Mouse (Mus musculus) layer of hippocampus, adult 2 months (tissue): ENCODE results near the gene Acot8. TPM values are rescaled to one million over a fixed set of nuclear protein-coding genes. Genes with fewer than 3 reads are reported as not detected.
A peak's percentile ranks its signal among the peaks of the same experiment; 100 is the strongest.
"Not testable (repeated sequence)": the region's sequence is repeated elsewhere in the genome, so short reads cannot be mapped to it uniquely, and the experiment has no call there.

Experiments
- DNase-seq, 2 experiments: peaks; one replicate each; pipeline ENCODE4 v3.0.0; 2022; ENCODE audit warnings: low spot score in 2 of 2
- H3K27ac ChIP-seq: fragments of 200-600 bp; 2 replicates; pipeline ENCODE4 v1.8.1; 2022
- H3K4me3 ChIP-seq: fragments of 200-600 bp; 2 replicates; pipeline ENCODE4 v1.8.1; 2022; ENCODE audit warnings: mild to moderate bottlenecking
- CTCF ChIP-seq: fragments of 200-600 bp; conservative IDR thresholded peaks from 2 replicates; pipeline ENCODE4 v1.8.1; 2022; ENCODE audit warnings: antibody characterized with exemption, mild to moderate bottlenecking, moderate library complexity
- total RNA-seq, 2 experiments: library from RNA; stranded (reverse); gene quantifications; 2 replicates each; pipeline ENCODE4 v1.2.3; 2021

Acot8 gene
- total RNA-seq, 2 experiments from 2014 or later: 25.8 to 32.2 TPM

- no peak overlapping the region for H3K4me3 ChIP-seq
- TF ChIP-seq CTCF: no peak
- DNase-seq: no peak
- no peak overlapping the region for H3K27ac ChIP-seq
Observed at GRCm38 (mm10) chr2:164800252-164801004, 4.3 kb downstream of the Acot8 start.

- not testable (repeated sequence) for DNase-seq, H3K4me3 ChIP-seq, H3K27ac ChIP-seq
- peak; percentile 71 for TF ChIP-seq CTCF
Observed at GRCm38 (mm10) chr2:164798554-164798953, 6.1 kb downstream of the Acot8 start.

- no peak overlapping the region for H3K4me3 ChIP-seq
- TF ChIP-seq CTCF: no peak
- H3K27ac ChIP-seq: no peak overlapping the region
- DNase-seq: no peak
Observed at GRCm38 (mm10) chr2:164795868-164796267, 8.8 kb downstream of the Acot8 start.

DNA sequence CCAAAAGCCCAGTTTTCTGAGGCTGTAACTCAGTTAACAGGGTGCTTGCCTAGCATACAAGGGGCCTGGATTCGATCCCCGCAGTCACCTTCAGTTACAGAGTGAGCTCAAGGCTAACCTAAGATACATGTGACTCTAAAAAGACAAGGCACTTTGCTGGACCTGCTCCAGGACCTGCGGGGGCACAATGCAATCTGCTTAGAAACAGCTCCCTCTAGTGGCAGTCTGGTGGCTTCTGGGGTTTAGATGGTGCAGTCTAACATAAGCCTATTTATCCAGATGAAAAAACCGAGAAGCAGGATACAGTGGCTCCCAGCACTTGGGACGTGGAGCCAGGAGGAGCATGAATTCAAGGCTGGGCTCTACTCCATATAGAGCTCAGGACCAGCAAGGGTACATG lies 10.4 kb downstream of the Acot8 start:
- Histone ChIP-seq H3K27ac (peak overlapping the region; percentile 53), H3K4me3 (no peak overlapping the region)
- peak; percentile 87 to 89 for DNase-seq
- peak; percentile 90 for TF ChIP-seq CTCF

GRCm38 (mm10) chr2:164793772-164794171 lies 10.9 kb downstream of the Acot8 start:
- Histone ChIP-seq H3K27ac (peak overlapping the region; percentile 53), H3K4me3 (no peak overlapping the region)
- TF ChIP-seq CTCF: no peak
- DNase-seq: no peak

DNA sequence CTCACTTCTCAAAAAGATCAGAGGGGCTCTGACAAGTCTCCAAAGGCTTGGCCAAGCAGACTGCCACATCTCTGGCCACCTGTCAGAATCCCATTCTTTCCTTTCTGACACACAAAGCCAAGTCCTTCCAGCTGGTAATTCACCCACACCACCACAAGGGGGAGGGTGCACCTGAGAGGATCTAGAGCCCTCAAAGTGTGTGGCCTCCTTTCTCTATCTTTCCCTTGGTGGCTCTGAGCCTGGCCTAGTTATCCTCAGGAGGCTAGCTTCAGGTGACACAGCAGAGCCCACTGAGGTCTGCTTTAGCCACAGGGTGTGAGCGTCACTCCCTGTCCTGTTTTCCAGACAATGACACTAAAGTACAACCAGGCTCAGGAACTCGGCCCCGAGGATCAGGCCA lies 11.4 kb downstream of the Acot8 start:
- Histone ChIP-seq H3K4me3 (no peak overlapping the region), H3K27ac (peak overlapping the region; percentile 53; the same call in 1 of the 2 replicates)
- peak in 1 of 2 experiments; percentile 63 for DNase-seq
- peak; percentile 83 for TF ChIP-seq CTCF

DNA sequence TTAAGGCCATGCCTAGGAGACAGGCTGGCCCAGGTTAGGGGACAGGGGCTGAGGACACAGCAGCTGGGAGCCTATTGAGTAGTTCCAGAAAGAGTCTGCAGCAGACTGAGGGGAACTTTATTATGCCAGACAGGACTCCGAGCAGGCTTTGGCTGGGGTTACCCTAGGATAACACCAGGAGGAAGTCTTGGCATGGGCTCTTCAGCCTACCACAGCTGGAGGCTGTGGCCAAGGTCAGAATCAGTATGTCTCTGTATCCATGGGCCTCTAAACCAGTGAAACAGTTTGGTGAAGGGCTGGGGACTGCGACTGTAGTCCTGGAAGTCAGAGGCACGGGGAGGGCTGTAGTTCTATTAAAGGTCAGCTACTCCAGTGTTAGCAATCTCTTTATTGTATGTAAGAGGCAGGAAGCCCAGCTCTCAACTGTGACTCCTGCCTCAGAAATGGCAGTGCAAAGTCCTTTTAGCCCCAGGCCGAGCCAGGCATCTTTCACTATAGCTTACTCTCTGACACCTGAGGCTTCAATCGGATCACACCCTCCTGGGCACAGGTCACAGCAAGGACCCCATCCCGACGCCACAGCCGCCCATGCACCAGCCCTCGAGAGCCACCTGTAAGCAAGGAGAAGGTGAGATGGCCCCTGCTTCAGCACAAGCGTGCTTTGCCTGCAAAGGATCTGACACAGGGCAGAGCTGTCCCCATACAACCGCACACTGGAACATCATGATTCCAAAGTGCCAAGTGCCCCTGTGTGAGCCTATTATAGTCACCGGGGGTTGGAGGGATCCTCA lies 12.1 kb downstream of the Acot8 start:
- Histone ChIP-seq H3K27ac (no peak overlapping the region), H3K4me3 (no peak overlapping the region)
- no peak for DNase-seq
- no peak for TF ChIP-seq CTCF

- no peak overlapping the region for H3K4me3 ChIP-seq
- no peak overlapping the region for H3K27ac ChIP-seq
- DNase-seq: no peak
- no peak for TF ChIP-seq CTCF
Observed at GRCm38 (mm10) chr2:164791841-164792261, 12.8 kb downstream of the Acot8 start.

DNA sequence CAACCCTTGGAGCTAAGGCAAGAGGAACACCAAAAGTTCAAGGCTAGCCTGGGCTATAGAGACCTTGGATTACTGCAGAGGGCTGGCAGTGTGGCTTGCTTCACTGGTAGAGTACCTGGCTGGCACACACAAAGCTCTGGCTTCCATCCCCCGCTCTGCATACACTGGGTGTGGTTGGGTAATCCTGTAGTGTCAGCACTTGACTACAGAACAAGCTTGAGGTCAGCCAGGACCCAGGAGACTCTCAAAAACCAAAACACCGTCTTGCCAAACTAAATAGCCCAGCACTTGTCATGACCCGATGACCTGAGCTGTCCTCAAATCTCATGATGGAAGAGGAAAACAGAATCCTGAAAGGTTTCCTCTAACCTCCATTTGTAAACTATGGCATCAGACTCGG lies 14.2 kb downstream of the Acot8 start:
- DNase-seq: no peak
- Histone ChIP-seq H3K27ac (no peak overlapping the region), H3K4me3 (no peak overlapping the region)
- TF ChIP-seq CTCF: no peak

GRCm38 (mm10) chr2:164788411-164788810 lies 16.3 kb downstream of the Acot8 start:
- TF ChIP-seq CTCF: no peak
- DNase-seq: no peak
- no peak overlapping the region for H3K4me3 ChIP-seq
- H3K27ac ChIP-seq: no peak overlapping the region

DNA sequence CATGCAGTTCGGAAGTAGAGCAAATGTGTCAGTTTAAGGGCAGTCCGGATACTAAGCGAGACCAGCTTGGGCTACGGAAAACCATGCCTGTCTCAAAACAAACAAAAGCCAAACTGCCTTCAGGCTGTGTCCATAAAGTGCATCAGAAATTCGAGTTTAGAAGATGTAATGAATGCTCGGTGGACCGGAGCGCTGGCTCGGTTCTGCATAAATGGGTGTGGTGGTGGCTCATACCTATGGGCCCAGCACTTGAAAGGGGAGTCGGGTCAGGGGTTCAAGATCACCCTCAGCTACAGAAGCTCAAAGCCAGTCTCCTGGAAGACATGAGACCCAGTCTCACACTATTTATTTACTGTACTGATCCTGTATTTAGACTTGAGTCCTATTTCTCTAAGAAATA lies 16.9 kb downstream of the Acot8 start:
- peak overlapping the region; percentile 20; the same call in 1 of the 2 replicates for H3K4me3 ChIP-seq
- TF ChIP-seq CTCF: no peak
- peak overlapping the region; percentile 97; the same call in 1 of the 2 replicates for H3K27ac ChIP-seq
- DNase-seq: no peak

DNA sequence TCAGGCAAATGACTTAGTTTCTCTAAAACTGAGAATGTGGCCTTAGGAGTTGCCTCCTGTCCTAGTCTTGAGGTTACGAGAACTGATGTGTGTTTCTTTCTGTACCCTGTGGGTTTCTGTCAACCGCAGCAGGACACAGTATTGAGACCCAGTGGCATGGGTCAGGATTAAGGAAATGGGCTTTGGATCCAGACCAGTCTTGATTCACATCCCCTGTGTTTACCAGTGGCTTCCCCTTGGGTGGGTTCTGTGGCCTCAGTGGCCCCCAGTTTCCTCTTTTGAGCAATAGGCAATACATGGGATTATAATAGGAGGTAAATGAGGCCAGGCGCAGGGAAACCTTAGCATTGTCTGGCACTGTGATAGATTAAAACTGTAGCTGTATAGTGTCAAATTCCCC lies 17.6 kb downstream of the Acot8 start:
- DNase-seq: no peak
- no peak for TF ChIP-seq CTCF
- Histone ChIP-seq H3K27ac (peak overlapping the region; percentile 97), H3K4me3 (peak overlapping the region; percentile 91)

DNA sequence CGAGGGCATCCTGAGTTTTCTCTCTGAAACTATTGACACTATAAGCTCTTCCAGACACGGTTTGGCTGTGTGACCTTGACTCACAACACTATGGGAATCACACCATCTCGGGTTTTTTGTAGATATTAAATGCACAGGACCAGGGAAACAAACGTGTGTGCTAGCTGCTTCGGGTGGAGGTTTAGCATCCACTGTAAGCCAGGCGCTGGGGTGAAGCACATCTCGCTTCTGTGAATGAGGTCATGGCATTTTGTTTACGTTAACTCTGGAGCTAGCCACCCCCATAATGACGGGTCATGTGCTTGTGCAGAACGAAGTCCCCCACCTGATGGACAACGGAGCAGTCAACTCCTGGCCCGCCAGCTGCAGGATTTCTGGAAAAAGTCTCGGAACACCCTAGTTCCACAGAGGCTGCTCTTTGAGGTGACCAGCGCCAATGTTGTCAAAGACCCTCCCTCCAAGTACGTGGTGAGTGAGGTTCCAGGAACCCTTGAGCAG lies 18.2 kb downstream of the Acot8 start:
- TF ChIP-seq CTCF: no peak
- Histone ChIP-seq H3K27ac (peak overlapping the region; percentile 97), H3K4me3 (peak overlapping the region; percentile 91)
- DNase-seq: no peak
